Mouse (Mus musculus): ENCODE measurements around the gene Dgat2.

- TF ChIP-seq CTCF (IDR thresholded peaks at IDR 0.05; ENCODE audit: low read depth): no peak
- TF ChIP-seq EP300 (IDR thresholded peaks at IDR 0.05; ENCODE audit: low read depth): no peak
These were observed 68.4 kb downstream of the Dgat2 start for GRCm38 (mm10) chr7:99114006-99114726.
